Mouse (Mus musculus) hindbrain, embryonic 11.5 days (tissue): ENCODE data around the gene Nt5c2. TPM values are rescaled to one million over a fixed set of nuclear protein-coding genes. Genes with fewer than 3 reads are reported as not detected.
A peak's percentile ranks its signal among the peaks of the same experiment; 100 is the strongest.

Experiments used
- ATAC-seq: fragments of 200-750 bp; cut with Nextera tagmentation; 2 replicates; pipeline ENCODE4 v1.8.0; 2017; ENCODE audit warnings: mild to moderate bottlenecking, moderate TSS enrichment, moderate library complexity; ENCODE audit not compliant: low FRiP score
- DNase-seq: peaks from one replicate; pipeline ENCODE4 v3.0.0-alpha.2; 2015; ENCODE audit warnings: low spot score
- H3K27ac ChIP-seq: fragments of 300-500 bp; sonication (generic); 2 replicates; pipeline ENCODE4 v1.5.1; 2014; ENCODE audit warnings: mild to moderate bottlenecking, low read depth, low read length
- H3K27me3 ChIP-seq: fragments of 300-500 bp; sonication (generic); 2 replicates; pipeline ENCODE4 v1.6.1; 2014; ENCODE audit warnings: mild to moderate bottlenecking, low read length, moderate library complexity, mixed read lengths; ENCODE audit not compliant: control insufficient read depth, insufficient read depth
- H3K36me3 ChIP-seq: fragments of 300-500 bp; sonication (generic); 2 replicates; pipeline ENCODE4 v1.6.1; 2014; ENCODE audit warnings: mild to moderate bottlenecking, low read length, moderate library complexity, mixed read lengths; ENCODE audit not compliant: control insufficient read depth, insufficient read depth
- H3K4me1 ChIP-seq: fragments of 300-500 bp; sonication (generic); replicated peaks from 2 replicates; pipeline ENCODE4 v1.6.1; 2014; ENCODE audit warnings: low read length, mixed read lengths; ENCODE audit not compliant: control insufficient read depth, insufficient read depth
- H3K4me2 ChIP-seq: fragments of 300-500 bp; sonication (generic); replicated peaks from 2 replicates; pipeline ENCODE4 v1.6.1; 2014; ENCODE audit warnings: mild to moderate bottlenecking, low read depth, low read length
- H3K4me3 ChIP-seq: fragments of 300-500 bp; sonication (generic); 2 replicates; pipeline ENCODE4 v1.5.1; 2014; ENCODE audit warnings: low read depth, low read length
- H3K9ac ChIP-seq: fragments of 300-500 bp; sonication (generic); 2 replicates; pipeline ENCODE4 v1.6.1; 2014; ENCODE audit warnings: low read depth, low read length
- H3K9me3 ChIP-seq: fragments of 300-500 bp; sonication (generic); 2 replicates; pipeline ENCODE4 v1.6.1; 2016; ENCODE audit warnings: low read length; ENCODE audit not compliant: control insufficient read depth
- WGBS: fragments of 180-500 bp; shearing (Covaris S2); extraction: QIAGEN DNeasy Blood & Tissue Kit; methylation state at CpG from one replicate; pipeline ENCODE4 v1.1.7; 2014; 5-methylcytosine and 5-hydroxymethylcytosine counted together
- polyA plus RNA-seq: library from polyadenylated mRNA; unstranded; fragments of >200 nt; fragmentation: Nextera tagmentation; extraction: Ambion mirVana; gene quantifications from 2 replicates; pipeline ENCODE4 v1.2.1, GENCODE M21; 2014

Nt5c2 gene
- polyA plus RNA-seq, 1 experiment from 2014 or later, result 90.6 TPM

GRCm38 (mm10) chr19:46970121-46970729 lies 44.7 kb downstream of the Nt5c2 start:
- no peak for ATAC-seq

GRCm38 (mm10) chr19:46969286-46969985 lies 45.5 kb downstream of the Nt5c2 start:
- Histone ChIP-seq H3K9ac (no peak overlapping the region), H3K4me1 (peaks cover 8% of the 10 kb centered on the region; the same call in 1 of the 2 replicates), H3K4me2 (no peak overlapping the region), H3K9me3 (no peaks in the 10 kb centered on the region), H3K36me3 (no peaks in the 10 kb centered on the region), H3K27me3 (no peaks in the 10 kb centered on the region), H3K4me3 (no peak overlapping the region), H3K27ac (no peak overlapping the region)
- DNase-seq (no peak), ATAC-seq (no peak)
- 90% methylated on average over 22 of the region's 22 CpGs for WGBS

More at GRCm38 (mm10) chr19:46970121-46970729, 44.7 kb downstream of the Nt5c2 start:
- WGBS, result 69% methylated on average over 13 of the region's 13 CpGs
- H3K9ac ChIP-seq, result no peak overlapping the region
- H3K27me3 ChIP-seq, result no peaks in the 10 kb centered on the region
- peak overlapping the region; percentile 51; the same call in 1 of the 2 replicates for H3K27ac ChIP-seq
- H3K4me2 ChIP-seq, result no peak overlapping the region
- H3K36me3 ChIP-seq, result no peaks in the 10 kb centered on the region
- no peak for DNase-seq
- no peak overlapping the region for H3K4me3 ChIP-seq
- H3K4me1 ChIP-seq, result peaks cover 8% of the 10 kb centered on the region; the same call in 1 of the 2 replicates
- no peaks in the 10 kb centered on the region for H3K9me3 ChIP-seq

- Histone ChIP-seq H3K36me3 (no peaks in the 10 kb centered on the region), H3K4me2 (no peak overlapping the region), H3K9ac (no peak overlapping the region), H3K9me3 (no peaks in the 10 kb centered on the region), H3K27me3 (no peaks in the 10 kb centered on the region), H3K4me3 (no peak overlapping the region), H3K27ac (no peak overlapping the region), H3K4me1 (peaks cover 8% of the 10 kb centered on the region; the same call in 1 of the 2 replicates)
- DNase-seq, result no peak
- no peak for ATAC-seq
- WGBS, result 87% methylated on average over 5 of the region's 5 CpGs
These were observed 46.1 kb downstream of the Nt5c2 start for GRCm38 (mm10) chr19:46968833-46969232.

GRCm38 (mm10) chr19:46967861-46968260 lies 47.1 kb downstream of the Nt5c2 start:
- H3K4me2 ChIP-seq, result no peak overlapping the region
- H3K4me3 ChIP-seq, result no peak overlapping the region
- H3K27ac ChIP-seq, result no peak overlapping the region
- peaks cover 8% of the 10 kb centered on the region; the same call in 1 of the 2 replicates for H3K4me1 ChIP-seq
- no peaks in the 10 kb centered on the region for H3K9me3 ChIP-seq
- DNase-seq, result no peak
- no peaks in the 10 kb centered on the region for H3K27me3 ChIP-seq
- H3K36me3 ChIP-seq, result no peaks in the 10 kb centered on the region
- ATAC-seq, result no peak
- WGBS, result 39% methylated on average over 4 of the region's 4 CpGs
- no peak overlapping the region for H3K9ac ChIP-seq

- no peak overlapping the region for H3K9ac ChIP-seq
- no peak for ATAC-seq
- no peaks in the 10 kb centered on the region for H3K27me3 ChIP-seq
- no peaks in the 10 kb centered on the region for H3K9me3 ChIP-seq
- H3K27ac ChIP-seq, result no peak overlapping the region
- H3K36me3 ChIP-seq, result no peaks in the 10 kb centered on the region
- H3K4me1 ChIP-seq, result peaks cover 3% of the 10 kb centered on the region; the same call in 1 of the 2 replicates
- 92% methylated on average over 6 of the region's 6 CpGs for WGBS
- no peak overlapping the region for H3K4me3 ChIP-seq
- no peak for DNase-seq
- H3K4me2 ChIP-seq, result no peak overlapping the region
These were observed 48.6 kb downstream of the Nt5c2 start for GRCm38 (mm10) chr19:46966330-46966729.

- Histone ChIP-seq H3K4me1 (no peaks in the 10 kb centered on the region), H3K9ac (no peak overlapping the region), H3K27me3 (no peaks in the 10 kb centered on the region), H3K4me2 (no peak overlapping the region), H3K4me3 (no peak overlapping the region), H3K27ac (no peak overlapping the region), H3K9me3 (no peaks in the 10 kb centered on the region), H3K36me3 (no peaks in the 10 kb centered on the region)
- DNase-seq, result no peak
- no peak for ATAC-seq
These were observed 49.5 kb downstream of the Nt5c2 start for GRCm38 (mm10) chr19:46965496-46965895.

- ATAC-seq, result no peak
- H3K4me3 ChIP-seq, result no peak overlapping the region
- H3K9ac ChIP-seq, result no peak overlapping the region
- H3K4me2 ChIP-seq, result no peak overlapping the region
- H3K27ac ChIP-seq, result no peak overlapping the region
- 59% methylated on average over 9 of the region's 9 CpGs for WGBS
- no peaks in the 10 kb centered on the region for H3K36me3 ChIP-seq
- no peaks in the 10 kb centered on the region for H3K4me1 ChIP-seq
- H3K9me3 ChIP-seq, result no peaks in the 10 kb centered on the region
- no peaks in the 10 kb centered on the region for H3K27me3 ChIP-seq
- no peak for DNase-seq
These were observed 50.6 kb downstream of the Nt5c2 start for GRCm38 (mm10) chr19:46964353-46964752.

- Histone ChIP-seq H3K9ac (no peak overlapping the region), H3K9me3 (no peaks in the 10 kb centered on the region), H3K4me1 (no peaks in the 10 kb centered on the region), H3K4me3 (no peak overlapping the region), H3K36me3 (no peaks in the 10 kb centered on the region), H3K27ac (no peak overlapping the region), H3K27me3 (no peaks in the 10 kb centered on the region), H3K4me2 (no peak overlapping the region)
- ATAC-seq, result no peak
- DNase-seq, result no peak
These were observed 51.5 kb downstream of the Nt5c2 start for GRCm38 (mm10) chr19:46963440-46963839.

GRCm38 (mm10) chr19:46962841-46963240 lies 52.1 kb downstream of the Nt5c2 start:
- peak overlapping the region; percentile 81; the same call in 1 of the 2 replicates for H3K4me3 ChIP-seq
- no peak for ATAC-seq

More at GRCm38 (mm10) chr19:46962841-46963240, 52.1 kb downstream of the Nt5c2 start:
- H3K9me3 ChIP-seq, result no peaks in the 10 kb centered on the region
- no peak for DNase-seq
- peak overlapping the region; percentile 53 for H3K4me2 ChIP-seq
- no peaks in the 10 kb centered on the region for H3K36me3 ChIP-seq
- H3K27me3 ChIP-seq, result no peaks in the 10 kb centered on the region
- H3K9ac ChIP-seq, result no peak overlapping the region
- H3K27ac ChIP-seq, result no peak overlapping the region
- H3K4me1 ChIP-seq, result no peaks in the 10 kb centered on the region
- 35% methylated on average over 7 of the region's 7 CpGs for WGBS
